Mouse (Mus musculus): ENCODE measurements at regions not wholly inside any gene's neighbourhood (a gene's known extent, or its start where the extent isn't known, plus 50 kb on each side); places are given as distances from the start of the nearest gene placed in this dataset.

- TF ChIP-seq CTCF (IDR thresholded peaks at IDR 0.05): no peak
- no peak for TF ChIP-seq POLR2A (IDR thresholded peaks at IDR 0.05; ENCODE audit: insufficient read depth, low read depth, low read length)
Observed at GRCm38 (mm10) chr7:123684762-123685161, 184.5 kb upstream of the Zkscan2 start.

Measured in heart, adult 2 months (tissue).